Mouse (Mus musculus): ENCODE data around the gene Blcap. TPM values are rescaled to one million over a fixed set of nuclear protein-coding genes. Genes with fewer than 3 reads are reported as not detected.
"Not testable (repeated sequence)": the region's sequence is repeated elsewhere in the genome, so short reads cannot be mapped to it uniquely, and the experiment has no call there.

Gene Blcap
- polyA plus RNA-seq (2012; rRNA removed) = 58.7 and 61.9 TPM in 2 replicates

DNA sequence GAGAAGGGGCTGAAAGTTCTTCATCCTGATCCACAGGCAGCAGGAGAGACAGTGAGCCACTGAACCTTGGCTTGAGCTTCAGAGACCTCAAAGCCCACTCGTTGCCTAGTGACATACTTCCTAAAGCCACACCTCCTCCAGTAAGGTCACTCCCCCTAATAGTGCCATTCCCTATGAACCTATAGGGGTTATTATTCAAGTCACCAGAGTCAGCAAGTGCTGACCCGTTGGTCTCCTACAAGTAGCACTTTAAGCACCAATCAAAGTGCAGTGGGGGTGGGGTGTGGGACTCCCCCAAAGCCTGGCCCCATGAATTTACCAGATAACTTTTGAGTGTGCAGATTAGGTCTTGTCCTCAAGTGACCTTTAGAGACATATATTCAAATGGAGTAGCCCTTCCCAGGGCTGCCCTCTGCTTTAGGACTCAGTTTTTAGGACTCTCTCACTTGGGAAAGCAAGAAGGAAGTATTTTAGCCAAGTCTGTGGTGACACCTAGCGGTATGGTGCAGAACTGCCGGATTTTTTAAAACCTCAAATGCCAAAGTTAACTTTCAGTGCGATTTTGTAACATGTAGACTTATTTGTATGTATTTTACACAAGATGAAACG, at the start of gene Blcap:
Gene Blcap (minus strand): TSS at position 51 of the 609 bp plus-strand sequence.
- DNase-seq (ENCODE audit: low spot score) = peak; percentile 21

DNA sequence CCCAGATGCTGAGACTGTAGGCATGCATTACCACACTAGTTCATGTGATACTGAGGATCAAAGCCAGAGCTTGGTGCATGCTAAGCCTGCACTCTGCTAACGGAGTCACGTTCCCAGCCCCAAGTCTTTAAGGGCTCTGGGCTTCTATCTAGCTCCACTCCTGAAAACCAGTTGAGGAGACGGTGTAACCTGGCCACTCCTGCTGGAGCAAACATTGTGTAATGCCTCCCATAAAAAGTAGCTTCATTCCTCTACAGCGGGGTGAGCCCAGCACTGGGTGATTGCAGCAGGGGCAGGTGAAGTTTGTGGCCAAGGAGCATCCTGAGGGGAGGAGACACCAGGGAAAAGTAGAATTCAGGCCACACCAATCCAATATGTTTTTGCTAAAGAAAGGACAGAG, 47.3 kb upstream of the Blcap start:
- no peak for DNase-seq (ENCODE audit: low spot score)

- DNase-seq (ENCODE audit: low spot score) = no peak
Observed at GRCm38 (mm10) chr2:157613997-157614396, 42.9 kb upstream of the Blcap start.

DNA sequence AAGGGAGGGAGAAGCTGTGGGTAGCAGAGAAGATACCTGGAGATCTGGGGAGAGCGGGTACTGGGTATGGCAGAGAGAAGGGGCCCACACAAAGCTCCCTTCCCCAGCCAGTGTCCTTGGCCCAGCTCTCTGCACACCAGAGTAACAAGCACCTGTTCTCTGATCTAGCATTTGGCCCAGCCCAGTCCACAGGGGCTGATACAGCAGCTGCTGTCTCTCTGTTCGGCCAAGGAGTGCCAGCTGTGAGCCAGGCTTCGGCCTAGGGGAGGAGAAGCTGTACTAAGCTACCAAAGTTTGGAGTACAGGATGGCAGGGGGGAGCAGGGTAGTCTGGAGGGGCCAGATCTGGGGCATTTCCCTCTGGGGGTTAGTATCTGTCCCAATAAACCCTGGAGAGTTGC, 40.7 kb upstream of the Blcap start:
- DNase-seq (ENCODE audit: low spot score) = no peak

GRCm38 (mm10) chr2:157607542-157608236, 36.6 kb upstream of the Blcap start:
- no peak for DNase-seq (ENCODE audit: low spot score)

DNA sequence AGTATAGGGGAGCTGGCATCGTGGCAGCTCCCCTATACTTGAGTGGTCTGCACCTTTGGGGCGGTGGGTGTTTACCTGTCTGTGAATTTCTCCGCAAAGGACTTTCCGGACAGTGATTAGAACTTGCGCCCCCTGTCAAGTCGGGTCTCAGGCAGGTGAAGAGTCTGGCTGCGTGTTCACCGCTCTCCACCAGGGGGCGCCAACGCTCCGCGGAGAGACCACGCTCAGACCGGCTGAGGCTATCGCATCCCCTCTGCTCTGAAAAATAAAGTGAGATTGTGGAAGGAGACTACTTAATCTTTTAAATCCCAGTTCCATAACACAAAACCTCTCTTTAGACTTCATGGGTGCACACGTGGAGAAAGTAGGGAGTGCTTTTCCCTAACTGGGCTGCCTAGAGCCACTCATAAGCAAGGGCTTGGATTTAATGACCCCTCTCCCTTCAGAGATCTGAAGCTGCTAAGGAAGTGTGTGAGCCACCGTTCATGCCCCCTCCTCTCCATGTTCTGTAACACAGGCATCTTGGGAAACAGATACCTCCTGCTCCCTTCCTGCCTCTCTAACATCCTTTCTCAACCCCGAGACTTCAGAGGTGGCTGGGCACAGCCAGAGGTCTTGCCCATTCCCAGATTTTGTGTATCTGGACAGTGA, 34.1 kb upstream of the Blcap start:
- DNase-seq (ENCODE audit: low spot score) = peak; percentile 71

DNA sequence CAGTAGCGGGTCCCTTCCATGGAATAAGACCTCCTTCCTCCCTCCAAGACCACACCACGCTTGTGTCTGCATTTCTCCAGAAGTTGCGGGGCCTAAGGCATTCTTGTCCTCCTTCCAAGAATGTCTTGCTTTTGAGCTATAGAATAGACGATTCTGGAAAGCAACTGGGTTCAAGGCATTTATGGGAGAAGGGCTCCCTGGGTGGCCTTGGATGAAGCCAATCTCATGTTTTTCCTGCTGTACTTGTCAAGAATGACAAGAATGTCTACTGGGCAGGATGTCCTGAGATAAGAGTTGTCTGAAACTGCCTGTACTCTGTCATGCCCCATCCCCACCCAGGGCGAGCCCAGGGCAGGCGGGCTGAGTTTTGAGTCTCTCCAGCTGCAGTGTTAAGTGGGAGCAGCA, 30.4 kb upstream of the Blcap start:
- DNase-seq (ENCODE audit: low spot score) = no peak

DNA sequence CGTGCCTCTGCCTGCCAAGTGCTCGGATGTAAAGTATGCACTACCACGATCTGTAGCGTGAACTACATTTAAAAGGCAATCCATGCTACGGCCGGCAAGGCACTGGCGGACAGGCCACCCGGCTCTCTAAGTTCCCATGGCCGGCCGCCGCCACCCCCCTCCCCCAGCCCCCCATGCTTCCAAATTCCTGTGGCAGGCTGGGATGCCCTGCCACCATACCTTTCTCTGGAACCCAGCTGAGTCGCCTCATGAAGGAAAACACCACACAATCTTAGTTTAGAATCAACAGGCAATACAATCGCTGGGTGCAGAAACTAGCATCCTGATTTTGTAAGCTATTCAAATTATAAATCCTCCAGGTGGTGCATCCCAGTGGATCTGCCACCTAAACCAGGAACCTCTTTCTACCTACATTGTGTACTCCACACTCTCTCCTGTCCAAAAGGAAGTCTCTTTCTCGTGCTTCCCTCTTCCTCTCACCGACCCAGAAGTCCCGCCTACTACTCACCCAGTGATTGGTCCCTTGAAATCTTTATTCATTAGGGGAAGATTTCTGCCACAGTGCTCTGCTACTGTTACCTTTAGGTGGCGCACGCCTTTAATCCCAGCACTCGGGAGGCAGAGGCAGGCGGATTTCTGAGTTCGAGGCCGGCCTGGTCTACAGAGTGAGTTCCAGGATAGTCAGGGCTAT, 25.9 kb upstream of the Blcap start:
- DNase-seq (ENCODE audit: low spot score) = no peak

- not testable (repeated sequence) for DNase-seq (ENCODE audit: low spot score)
Observed at GRCm38 (mm10) chr2:157585351-157585750, 14.3 kb upstream of the Blcap start.

DNA sequence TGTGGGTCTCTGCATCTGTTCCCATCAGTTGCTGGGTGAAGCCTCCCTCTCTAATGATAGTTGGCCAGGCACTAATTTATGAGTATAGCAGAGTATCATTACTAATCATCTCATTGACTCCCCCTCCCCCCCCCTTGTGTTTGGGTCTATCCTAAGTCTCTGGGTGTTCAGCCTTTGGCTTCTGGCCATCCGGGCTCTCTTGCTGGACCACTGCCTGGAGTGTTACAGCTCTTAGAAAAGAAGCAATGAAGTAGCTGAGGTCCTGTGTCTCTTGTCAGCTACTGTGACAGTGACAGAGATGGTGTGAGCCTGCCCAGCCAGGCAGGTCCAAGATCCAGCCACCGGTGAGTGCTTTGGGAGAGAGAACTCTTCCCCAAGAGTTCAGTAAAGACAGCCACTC, 1.7 kb upstream of the Blcap start:
- DNase-seq (ENCODE audit: low spot score) = no peak

DNA sequence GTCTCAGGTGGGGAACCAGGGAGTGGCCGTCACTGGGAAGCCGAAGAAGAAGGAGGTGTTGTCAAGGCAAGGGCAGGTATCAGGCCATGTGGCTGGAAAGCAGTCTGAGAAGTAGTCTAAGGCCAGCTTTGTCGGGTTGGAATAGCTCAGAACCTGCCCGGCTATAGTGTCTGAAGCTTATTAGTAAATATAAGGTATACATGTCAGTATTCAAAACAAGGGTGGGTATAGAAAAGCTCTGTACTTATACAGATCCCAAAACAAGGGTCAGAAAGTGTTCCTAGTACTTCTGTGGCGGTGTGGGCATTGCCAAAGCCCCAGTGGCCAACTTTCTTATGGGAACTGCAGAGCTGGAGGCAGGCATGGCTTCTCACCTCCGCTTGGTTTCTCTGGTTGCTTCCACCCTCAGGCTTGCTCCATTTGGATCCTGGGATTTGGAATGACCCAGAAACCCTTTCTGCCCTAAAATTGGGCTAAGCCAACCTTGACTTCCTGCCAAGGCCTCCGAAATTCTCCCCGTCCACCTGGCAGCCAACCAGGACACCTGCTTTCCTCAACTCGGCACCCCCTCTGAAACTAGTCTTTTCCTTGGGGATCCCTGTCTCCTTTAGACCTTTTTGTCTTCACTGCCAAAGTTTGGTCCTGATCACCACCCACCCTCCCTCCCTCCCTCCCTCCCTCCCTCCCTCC, 1.1 kb downstream of the Blcap start:
- peak; percentile 17 for DNase-seq (ENCODE audit: low spot score)

- peak; percentile 11 for DNase-seq (ENCODE audit: low spot score)
Observed at GRCm38 (mm10) chr2:157568881-157569280, 2.2 kb downstream of the Blcap start.

- DNase-seq (ENCODE audit: low spot score) = no peak
Observed at GRCm38 (mm10) chr2:157567235-157567961, 3.7 kb downstream of the Blcap start.

- peak; percentile 82 for DNase-seq (ENCODE audit: low spot score)
Observed at GRCm38 (mm10) chr2:157566260-157566952, 4.7 kb downstream of the Blcap start.

DNA sequence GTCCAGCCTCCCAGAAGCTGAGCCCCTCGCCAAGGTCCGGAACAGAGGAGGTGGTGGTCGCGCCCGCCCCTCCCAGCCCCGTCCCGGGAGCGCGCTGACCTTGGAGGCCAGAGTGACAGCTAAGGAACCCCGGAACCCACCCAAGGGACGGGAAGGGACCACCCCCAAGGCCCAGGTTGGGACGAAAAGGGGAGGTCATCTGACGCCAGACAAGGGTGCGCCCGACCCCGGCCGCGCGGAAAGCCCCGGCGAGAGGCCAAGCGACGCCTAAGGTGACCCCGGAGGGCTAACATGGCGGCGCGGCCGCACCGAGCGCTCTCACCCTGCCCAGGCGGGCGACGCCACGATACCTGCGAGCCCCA, 5.2 kb downstream of the Blcap start:
- DNase-seq (ENCODE audit: low spot score) = no peak

- DNase-seq (ENCODE audit: low spot score) = no peak
Observed at GRCm38 (mm10) chr2:157565446-157565845, 5.6 kb downstream of the Blcap start.

GRCm38 (mm10) chr2:157564723-157565122, 6.4 kb downstream of the Blcap start:
- DNase-seq (ENCODE audit: low spot score) = no peak

DNA sequence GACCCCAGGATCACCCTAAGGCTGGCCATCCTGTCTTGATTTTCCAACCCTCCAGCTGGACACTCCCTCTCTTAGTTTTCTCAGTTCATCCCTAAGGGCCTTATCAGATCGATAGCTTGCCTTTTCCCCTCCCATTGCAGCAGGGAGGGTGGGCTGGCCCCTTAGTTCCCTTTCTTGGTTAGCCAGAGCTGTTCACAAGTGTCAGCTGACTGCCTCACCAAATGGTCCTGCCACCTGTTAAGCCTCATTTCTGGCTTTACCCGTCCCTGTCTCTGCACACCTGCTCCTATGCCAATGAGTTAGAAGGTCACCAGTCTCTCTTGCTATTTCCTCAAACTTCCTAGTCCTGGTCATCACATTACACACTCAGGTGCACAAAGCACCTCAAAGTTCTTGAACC, 8.0 kb downstream of the Blcap start:
- DNase-seq (ENCODE audit: low spot score) = no peak

- DNase-seq (ENCODE audit: low spot score) = no peak
Observed at GRCm38 (mm10) chr2:157561165-157561836, 9.8 kb downstream of the Blcap start.

DNA sequence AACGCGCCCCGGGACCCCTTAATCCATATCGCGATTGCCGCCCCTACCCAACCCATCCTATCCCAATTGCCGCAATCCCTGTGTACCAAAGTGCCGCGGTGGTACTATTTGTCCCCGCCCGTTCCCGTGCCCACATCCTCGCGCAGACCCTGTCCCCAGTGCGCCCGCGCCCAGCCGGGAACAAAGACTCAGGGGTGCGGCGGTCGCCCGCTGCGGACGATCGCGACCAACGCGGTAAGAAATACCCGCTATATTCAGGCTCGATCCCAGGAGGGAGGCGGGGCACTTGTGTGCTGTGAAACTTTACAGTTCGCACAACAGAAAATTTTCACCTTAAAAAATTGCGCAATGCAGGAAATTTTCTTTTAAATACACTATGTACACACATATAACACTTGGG, 10.8 kb downstream of the Blcap start:
- no peak for DNase-seq (ENCODE audit: low spot score)

Data from urinary bladder, adult 2 months (tissue).